Mouse (Mus musculus) stomach, postnatal 0 days (tissue): ENCODE measurements around the gene Mybpc2. TPM values are rescaled to one million over a fixed set of nuclear protein-coding genes. Genes with fewer than 3 reads are reported as not detected.

Experiments
- ATAC-seq: fragments of 200-750 bp; cut with Nextera tagmentation; 2 replicates; pipeline ENCODE4 v1.8.0; 2017; ENCODE audit not compliant: low FRiP score, low TSS enrichment
- DNase-seq: peaks from one replicate; pipeline ENCODE4 v3.0.0-alpha.2; 2016; ENCODE audit warnings: low spot score
- H3K27ac ChIP-seq: fragments of 300-500 bp; sonication (generic); replicated peaks from 2 replicates; pipeline ENCODE4 v1.5.1; 2014; ENCODE audit warnings: mild to moderate bottlenecking, control low read depth
- H3K27me3 ChIP-seq: fragments of 300-500 bp; sonication (generic); 2 replicates; pipeline ENCODE4 v1.6.1; 2014; ENCODE audit warnings: low read length; ENCODE audit not compliant: control insufficient read depth, insufficient read depth
- H3K36me3 ChIP-seq: fragments of 300-500 bp; sonication (generic); 2 replicates; pipeline ENCODE4 v1.6.1; 2014; ENCODE audit warnings: low read length, mixed read lengths; ENCODE audit not compliant: control insufficient read depth, insufficient read depth
- H3K4me1 ChIP-seq: fragments of 300-500 bp; sonication (generic); replicated peaks from 2 replicates; pipeline ENCODE4 v1.6.1; 2014; ENCODE audit warnings: antibody characterized with exemption; ENCODE audit not compliant: control insufficient read depth, insufficient read depth
- H3K4me2 ChIP-seq: fragments of 300-500 bp; sonication (generic); replicated peaks from 2 replicates; pipeline ENCODE4 v1.6.1; 2014; ENCODE audit warnings: low read depth, mild to moderate bottlenecking, control low read depth, moderate library complexity
- H3K4me3 ChIP-seq: fragments of 300-500 bp; sonication (generic); 2 replicates; pipeline ENCODE4 v1.5.1; 2014; ENCODE audit warnings: low read depth, low read length, control low read depth
- H3K9ac ChIP-seq: fragments of 300-500 bp; sonication (generic); 2 replicates; pipeline ENCODE4 v1.6.1; 2014; ENCODE audit warnings: mild to moderate bottlenecking, low read length, control low read depth, mixed read lengths
- H3K9me3 ChIP-seq: fragments of 300-500 bp; sonication (generic); 2 replicates; pipeline ENCODE4 v1.6.1; 2016; ENCODE audit warnings: low read length; ENCODE audit not compliant: control insufficient read depth
- CTCF ChIP-seq: IDR thresholded peaks from 2 replicates; pipeline ENCODE4 v1.5.1; 2016; ENCODE audit warnings: antibody characterized with exemption, low read depth, mild to moderate bottlenecking, moderate library complexity
- EP300 ChIP-seq: optimal IDR thresholded peaks from 2 replicates; pipeline ENCODE3; 2016; ENCODE audit warnings: antibody characterized with exemption
- WGBS: fragments of 180-500 bp; shearing (Covaris S2); extraction: QIAGEN DNeasy Blood & Tissue Kit; methylation state at CpG from one replicate; pipeline ENCODE4 v1.1.7; 2014; 5-methylcytosine and 5-hydroxymethylcytosine counted together
- polyA plus RNA-seq: library from polyadenylated mRNA; unstranded; fragments of >200 nt; fragmentation: Nextera tagmentation; extraction: Ambion mirVana; gene quantifications from 2 replicates; pipeline ENCODE4 v1.2.1, GENCODE M21; 2015

Gene Mybpc2
- polyA plus RNA-seq, 1 experiment from 2014 or later, result 0.32 TPM

- ATAC-seq (peak; percentile 76), DNase-seq (peak; percentile 90)
- no peaks in the 10 kb centered on the region for H3K4me1 ChIP-seq
- H3K4me3 ChIP-seq, result peak overlapping the region; percentile 96
- peak overlapping the region; percentile 100 for H3K27ac ChIP-seq
- TF ChIP-seq CTCF (no peak), EP300 (no peak)
- H3K9me3 ChIP-seq, result no peaks in the 10 kb centered on the region
- under 1% methylated on average over 29 of the region's 32 CpGs for WGBS
- no peaks in the 10 kb centered on the region for H3K27me3 ChIP-seq
- H3K4me2 ChIP-seq, result peak overlapping the region; percentile 78
- H3K36me3 ChIP-seq, result peaks cover 23% of the 10 kb centered on the region
- peak overlapping the region; percentile 91 for H3K9ac ChIP-seq
These were observed 28.8 kb upstream of the Mybpc2 start for GRCm38 (mm10) chr7:44553196-44553764.

GRCm38 (mm10) chr7:44552141-44552908 is 27.9 kb upstream of the Mybpc2 start:
- no peaks in the 10 kb centered on the region for H3K9me3 ChIP-seq
- no peaks in the 10 kb centered on the region; the same call in 1 of the 2 replicates for H3K4me1 ChIP-seq
- H3K4me2 ChIP-seq, result no peak overlapping the region; the same call in 1 of the 2 replicates
- DNase-seq (no peak), ATAC-seq (no peak)
- H3K27ac ChIP-seq, result peak overlapping the region; percentile 100; the same call in 1 of the 2 replicates
- TF ChIP-seq CTCF, result no peak
- no peak for TF ChIP-seq EP300
- H3K36me3 ChIP-seq, result peaks cover 23% of the 10 kb centered on the region
- 88% methylated on average over 31 of the region's 31 CpGs for WGBS
- H3K9ac ChIP-seq, result no peak overlapping the region
- H3K27me3 ChIP-seq, result no peaks in the 10 kb centered on the region
- peak overlapping the region; percentile 96; the same call in 1 of the 2 replicates for H3K4me3 ChIP-seq

- Histone ChIP-seq H3K27ac (no peak overlapping the region), H3K4me1 (no peaks in the 10 kb centered on the region; the same call in 1 of the 2 replicates), H3K36me3 (peaks cover 23% of the 10 kb centered on the region), H3K9me3 (no peaks in the 10 kb centered on the region), H3K27me3 (no peaks in the 10 kb centered on the region), H3K9ac (no peak overlapping the region), H3K4me3 (no peak overlapping the region), H3K4me2 (no peak overlapping the region)
- whole genome bisulfite sequencing, result 84% methylated on average over 22 of the region's 22 CpGs
- ATAC-seq (no peak), DNase-seq (no peak)
- TF ChIP-seq CTCF, result no peak
- no peak for TF ChIP-seq EP300
These were observed 27.3 kb upstream of the Mybpc2 start for GRCm38 (mm10) chr7:44551731-44552130.

- no peak overlapping the region for H3K27ac ChIP-seq
- no peak overlapping the region for H3K4me2 ChIP-seq
- H3K9me3 ChIP-seq, result no peaks in the 10 kb centered on the region
- DNase-seq (no peak), ATAC-seq (no peak)
- TF ChIP-seq CTCF, result no peak
- TF ChIP-seq EP300, result no peak
- H3K27me3 ChIP-seq, result no peaks in the 10 kb centered on the region
- no peak overlapping the region for H3K4me3 ChIP-seq
- H3K36me3 ChIP-seq, result peaks cover 23% of the 10 kb centered on the region
- H3K9ac ChIP-seq, result no peak overlapping the region
- H3K4me1 ChIP-seq, result no peaks in the 10 kb centered on the region; the same call in 1 of the 2 replicates
- WGBS, result 95% methylated on average over 21 of the region's 21 CpGs
These were observed 26.8 kb upstream of the Mybpc2 start for GRCm38 (mm10) chr7:44551301-44551700.

- H3K9ac ChIP-seq, result no peak overlapping the region
- H3K9me3 ChIP-seq, result no peaks in the 10 kb centered on the region
- H3K4me1 ChIP-seq, result no peaks in the 10 kb centered on the region; the same call in 1 of the 2 replicates
- no peak overlapping the region for H3K4me2 ChIP-seq
- 92% methylated on average over 12 of the region's 12 CpGs for WGBS
- H3K36me3 ChIP-seq, result peaks cover 23% of the 10 kb centered on the region
- H3K27ac ChIP-seq, result no peak overlapping the region
- no peak overlapping the region for H3K4me3 ChIP-seq
- DNase-seq (no peak), ATAC-seq (no peak)
- no peaks in the 10 kb centered on the region for H3K27me3 ChIP-seq
- no peak for TF ChIP-seq EP300
- no peak for TF ChIP-seq CTCF
These were observed 25.9 kb upstream of the Mybpc2 start for GRCm38 (mm10) chr7:44550409-44550678.
